Mouse (Mus musculus): ENCODE results near the gene Dpf1. TPM values are rescaled to one million over a fixed set of nuclear protein-coding genes. Genes with fewer than 3 reads are reported as not detected.
A peak's percentile ranks its signal among the peaks of the same experiment; 100 is the strongest.

Dpf1 gene
- polyA plus RNA-seq, 1 experiment from 2014 or later = 19.8 TPM

- no peaks in the 10 kb centered on the region for H3K27me3 ChIP-seq (ENCODE audit: control insufficient read depth, insufficient read depth, low read length)
Measured at GRCm38 (mm10) chr7:29289856-29290255, 13.9 kb upstream of the Dpf1 start.

GRCm38 (mm10) chr7:29290691-29291485 lies 12.9 kb upstream of the Dpf1 start:
- no peaks in the 10 kb centered on the region for H3K36me3 ChIP-seq (replicated peaks; ENCODE audit: control insufficient read depth, insufficient read depth, low read depth, low read length)
- peak overlapping the region; percentile 29 for H3K9ac ChIP-seq (replicated peaks; ENCODE audit: low read length)
- H3K4me2 ChIP-seq (ENCODE audit: low read depth, low read length) = no peak overlapping the region
- no peaks in the 10 kb centered on the region for H3K27me3 ChIP-seq (ENCODE audit: control insufficient read depth, insufficient read depth, low read length)
- ATAC-seq (replicated peaks; ENCODE audit: insufficient number of reproducible peaks, low FRiP score, low TSS enrichment, low read depth) = no peak
- 0 out of 2 replicates have a peak overlapping the region, but pooled peaks have one; percentile 35 for H3K27ac ChIP-seq (replicated peaks; ENCODE audit: low read depth, low read length)
- WGBS = 42% methylated on average over 11 of the region's 11 CpGs
- peaks cover 13% of the 10 kb centered on the region for H3K4me1 ChIP-seq (ENCODE audit: control insufficient read depth, insufficient read depth, low read length)
- DNase-seq (ENCODE audit: low spot score) = no peak
- H3K9me3 ChIP-seq (replicated peaks; ENCODE audit: control insufficient read depth, low read length) = no peaks in the 10 kb centered on the region
- H3K4me3 ChIP-seq (ENCODE audit: low read depth, low read length) = no peak overlapping the region

More at GRCm38 (mm10) chr7:29289856-29290255, 13.9 kb upstream of the Dpf1 start:
- H3K36me3 ChIP-seq (replicated peaks; ENCODE audit: control insufficient read depth, insufficient read depth, low read depth, low read length) = no peaks in the 10 kb centered on the region
- no peak for ATAC-seq (replicated peaks; ENCODE audit: insufficient number of reproducible peaks, low FRiP score, low TSS enrichment, low read depth)
- DNase-seq (ENCODE audit: low spot score) = no peak
- no peak overlapping the region for H3K27ac ChIP-seq (replicated peaks; ENCODE audit: low read depth, low read length)
- no peak overlapping the region for H3K9ac ChIP-seq (replicated peaks; ENCODE audit: low read length)
- peak overlapping the region; percentile 54 for H3K4me3 ChIP-seq (ENCODE audit: low read depth, low read length)
- peak overlapping the region; percentile 87 for H3K4me2 ChIP-seq (ENCODE audit: low read depth, low read length)
- H3K4me1 ChIP-seq (ENCODE audit: control insufficient read depth, insufficient read depth, low read length) = peaks cover 13% of the 10 kb centered on the region
- no peaks in the 10 kb centered on the region for H3K9me3 ChIP-seq (replicated peaks; ENCODE audit: control insufficient read depth, low read length)
- WGBS = 73% methylated on average over 6 of the region's 6 CpGs

- no peak for DNase-seq (ENCODE audit: low spot score)
- Histone ChIP-seq H3K27me3 (ENCODE audit: control insufficient read depth, insufficient read depth, low read length) (no peaks in the 10 kb centered on the region), H3K36me3 (replicated peaks; ENCODE audit: control insufficient read depth, insufficient read depth, low read depth, low read length) (no peaks in the 10 kb centered on the region), H3K4me1 (ENCODE audit: control insufficient read depth, insufficient read depth, low read length) (peaks cover 13% of the 10 kb centered on the region), H3K9ac (replicated peaks; ENCODE audit: low read length) (peak overlapping the region; percentile 44; the same call in 1 of the 2 replicates), H3K27ac (replicated peaks; ENCODE audit: low read depth, low read length) (peak overlapping the region; percentile 22; the same call in 1 of the 2 replicates), H3K4me3 (ENCODE audit: low read depth, low read length) (no peak overlapping the region), H3K4me2 (ENCODE audit: low read depth, low read length) (no peak overlapping the region; the same call in 1 of the 2 replicates), H3K9me3 (replicated peaks; ENCODE audit: control insufficient read depth, low read length) (no peaks in the 10 kb centered on the region)
- 30% methylated on average over 7 of the region's 7 CpGs for WGBS
- ATAC-seq (replicated peaks; ENCODE audit: insufficient number of reproducible peaks, low FRiP score, low TSS enrichment, low read depth) = 0 out of 2 replicates have a peak, but pooled peaks have one; percentile 20
Measured at GRCm38 (mm10) chr7:29291616-29292457, 11.9 kb upstream of the Dpf1 start.

GRCm38 (mm10) chr7:29292458-29293098 lies 11.2 kb upstream of the Dpf1 start:
- Histone ChIP-seq H3K9me3 (replicated peaks; ENCODE audit: control insufficient read depth, low read length) (no peaks in the 10 kb centered on the region), H3K4me3 (ENCODE audit: low read depth, low read length) (no peak overlapping the region), H3K4me1 (ENCODE audit: control insufficient read depth, insufficient read depth, low read length) (peaks cover 13% of the 10 kb centered on the region), H3K4me2 (ENCODE audit: low read depth, low read length) (no peak overlapping the region), H3K27me3 (ENCODE audit: control insufficient read depth, insufficient read depth, low read length) (no peaks in the 10 kb centered on the region), H3K36me3 (replicated peaks; ENCODE audit: control insufficient read depth, insufficient read depth, low read depth, low read length) (no peaks in the 10 kb centered on the region), H3K9ac (replicated peaks; ENCODE audit: low read length) (peak overlapping the region; percentile 28; the same call in 1 of the 2 replicates), H3K27ac (replicated peaks; ENCODE audit: low read depth, low read length) (peak overlapping the region; percentile 22; the same call in 1 of the 2 replicates)
- DNase-seq (ENCODE audit: low spot score) (no peak), ATAC-seq (replicated peaks; ENCODE audit: insufficient number of reproducible peaks, low FRiP score, low TSS enrichment, low read depth) (no peak; the same call in 1 of the 2 replicates)
- WGBS = 29% methylated on average over 8 of the region's 8 CpGs

- Histone ChIP-seq H3K4me3 (ENCODE audit: low read depth, low read length) (no peak overlapping the region), H3K4me1 (ENCODE audit: control insufficient read depth, insufficient read depth, low read length) (peaks cover 13% of the 10 kb centered on the region), H3K9ac (replicated peaks; ENCODE audit: low read length) (0 out of 2 replicates have a peak overlapping the region, but pooled peaks have one; percentile 32)
Measured at GRCm38 (mm10) chr7:29293131-29294065, 10.4 kb upstream of the Dpf1 start.

GRCm38 (mm10) chr7:29294111-29294761 lies 9.5 kb upstream of the Dpf1 start:
- DNase-seq (ENCODE audit: low spot score) (no peak), ATAC-seq (replicated peaks; ENCODE audit: insufficient number of reproducible peaks, low FRiP score, low TSS enrichment, low read depth) (no peak)
- Histone ChIP-seq H3K9me3 (replicated peaks; ENCODE audit: control insufficient read depth, low read length) (no peaks in the 10 kb centered on the region), H3K36me3 (replicated peaks; ENCODE audit: control insufficient read depth, insufficient read depth, low read depth, low read length) (no peaks in the 10 kb centered on the region), H3K4me3 (ENCODE audit: low read depth, low read length) (no peak overlapping the region), H3K27ac (replicated peaks; ENCODE audit: low read depth, low read length) (no peak overlapping the region), H3K4me2 (ENCODE audit: low read depth, low read length) (no peak overlapping the region), H3K27me3 (ENCODE audit: control insufficient read depth, insufficient read depth, low read length) (no peaks in the 10 kb centered on the region), H3K4me1 (ENCODE audit: control insufficient read depth, insufficient read depth, low read length) (peaks cover 9% of the 10 kb centered on the region), H3K9ac (replicated peaks; ENCODE audit: low read length) (no peak overlapping the region)
- WGBS = 65% methylated on average over 13 of the region's 13 CpGs

More at GRCm38 (mm10) chr7:29293131-29294065, 10.4 kb upstream of the Dpf1 start:
- no peak overlapping the region for H3K4me2 ChIP-seq (ENCODE audit: low read depth, low read length)
- 24% methylated on average over 19 of the region's 19 CpGs for WGBS
- H3K27ac ChIP-seq (replicated peaks; ENCODE audit: low read depth, low read length) = peak overlapping the region; percentile 49; the same call in 1 of the 2 replicates
- ATAC-seq (replicated peaks; ENCODE audit: insufficient number of reproducible peaks, low FRiP score, low TSS enrichment, low read depth) (no peak), DNase-seq (ENCODE audit: low spot score) (no peak)
- H3K36me3 ChIP-seq (replicated peaks; ENCODE audit: control insufficient read depth, insufficient read depth, low read depth, low read length) = no peaks in the 10 kb centered on the region
- H3K27me3 ChIP-seq (ENCODE audit: control insufficient read depth, insufficient read depth, low read length) = no peaks in the 10 kb centered on the region
- H3K9me3 ChIP-seq (replicated peaks; ENCODE audit: control insufficient read depth, low read length) = no peaks in the 10 kb centered on the region
